Mouse (Mus musculus): ENCODE data around the gene Fnip2.

DNA sequence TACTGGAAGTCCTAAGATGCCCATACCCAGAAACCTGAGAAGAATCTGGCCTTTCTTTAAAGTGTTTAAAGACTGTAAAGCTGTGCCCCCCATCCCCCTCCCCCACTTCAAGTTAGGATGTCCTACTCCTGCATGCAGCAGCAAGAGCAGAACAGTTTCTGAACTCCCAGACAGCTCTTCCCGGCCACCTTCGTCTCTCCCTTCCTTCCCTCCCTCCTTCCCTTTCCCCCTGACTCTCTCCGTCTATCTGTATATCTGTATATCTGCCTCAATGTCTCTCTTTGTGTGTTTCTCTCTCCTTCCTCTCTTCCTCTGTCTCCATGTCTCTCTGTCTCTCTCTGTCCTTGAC is 8.8 kb upstream of the Fnip2 start:
- TF ChIP-seq CTCF (IDR thresholded peaks at IDR 0.05; ENCODE audit: low read depth) (no peak), EP300 (IDR thresholded peaks at IDR 0.05; ENCODE audit: low read depth) (no peak)
